Mouse (Mus musculus): Measurements from ENCODE around the gene Trim23. TPM values are rescaled to one million over a fixed set of nuclear protein-coding genes. Genes with fewer than 3 reads are reported as not detected.
"Not testable (repeated sequence)": the region's sequence is repeated elsewhere in the genome, so short reads cannot be mapped to it uniquely, and the experiment has no call there.

The Trim23 gene
- 18.3 and 23.2 TPM in 2 replicates for total RNA-seq (2021)
- long read RNA-seq, full-length matches to known transcripts: 19 of 21 reads
- long read RNA-seq, partial matches to known transcripts: 1 of 21 reads
- long read RNA-seq, other reads (novel, unspliced or antisense): 1 of 21 reads

DNA sequence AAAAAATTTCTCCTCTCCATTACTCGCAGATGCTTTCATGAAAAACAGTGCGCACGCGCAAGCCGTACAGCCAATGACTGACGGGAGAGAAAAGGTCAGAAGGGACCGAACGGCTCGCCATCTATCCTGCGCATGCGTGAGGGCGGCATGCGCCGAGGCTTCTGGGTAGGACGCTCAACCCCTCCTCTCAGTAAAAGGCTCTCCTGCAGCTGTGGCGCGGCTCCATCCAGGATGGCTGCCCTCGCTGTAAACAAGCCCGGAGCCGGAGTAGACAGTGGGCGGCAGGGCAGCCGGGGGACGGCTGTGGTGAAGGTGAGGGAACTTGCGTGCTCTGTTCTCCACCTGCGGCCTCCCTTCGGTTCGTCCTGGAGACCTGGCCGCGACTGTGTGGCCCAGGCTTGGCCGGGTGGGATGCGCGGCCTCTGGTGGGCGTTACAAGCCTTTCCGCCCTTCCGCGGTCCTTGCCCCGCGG lies at the start of gene Trim23:
TSS of gene Trim23 (plus strand) at position 148 of the 472 bp plus-strand sequence.
- DNase-seq: peak; percentile 97

DNA sequence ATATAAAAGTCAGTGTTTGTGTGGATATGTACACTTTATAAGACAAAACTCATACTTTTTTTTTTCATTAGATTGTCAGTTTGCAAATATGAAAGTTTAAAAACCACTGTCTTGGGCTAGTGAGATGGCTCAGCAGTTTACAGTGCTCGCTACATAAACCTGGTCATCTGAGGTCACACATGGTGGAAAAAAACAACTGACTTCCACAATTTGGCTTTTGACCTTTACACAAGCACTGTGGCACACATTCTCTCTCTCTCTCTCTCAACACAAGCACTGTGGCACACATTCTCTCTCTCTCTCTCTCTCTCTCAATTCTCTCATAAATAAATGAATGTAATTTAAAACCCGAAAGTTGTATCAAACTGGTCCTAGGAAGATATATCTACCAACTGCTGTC lies 46.0 kb upstream of the Trim23 start:
- no peak for DNase-seq

DNA sequence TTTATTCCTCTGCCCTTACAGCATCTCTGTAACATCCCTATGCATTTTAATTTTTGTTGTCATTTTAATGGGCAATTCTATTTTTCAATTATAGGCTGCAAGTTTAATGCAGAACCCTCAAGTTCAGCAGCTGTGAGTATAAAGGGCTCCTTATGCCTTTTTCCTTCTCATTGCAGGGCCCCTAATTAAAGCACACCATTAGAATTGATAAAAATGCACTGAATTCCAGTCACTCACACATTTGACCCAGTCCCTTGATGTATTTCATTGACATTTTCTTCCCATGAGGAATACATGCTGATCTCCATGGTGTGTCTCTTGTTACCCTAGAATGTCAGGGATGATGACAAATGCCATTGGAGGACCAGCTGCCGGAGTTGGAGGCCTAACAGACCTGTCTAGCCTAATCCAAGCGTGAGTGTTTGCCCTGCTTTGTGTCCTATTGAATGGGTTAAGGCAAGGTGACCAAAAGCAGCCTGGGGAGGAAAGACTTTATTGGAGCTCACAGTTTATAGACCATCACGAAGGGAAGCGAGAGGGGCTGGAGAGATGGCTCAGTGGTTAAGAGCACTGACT lies 44.0 kb upstream of the Trim23 start:
- no peak for DNase-seq

DNA sequence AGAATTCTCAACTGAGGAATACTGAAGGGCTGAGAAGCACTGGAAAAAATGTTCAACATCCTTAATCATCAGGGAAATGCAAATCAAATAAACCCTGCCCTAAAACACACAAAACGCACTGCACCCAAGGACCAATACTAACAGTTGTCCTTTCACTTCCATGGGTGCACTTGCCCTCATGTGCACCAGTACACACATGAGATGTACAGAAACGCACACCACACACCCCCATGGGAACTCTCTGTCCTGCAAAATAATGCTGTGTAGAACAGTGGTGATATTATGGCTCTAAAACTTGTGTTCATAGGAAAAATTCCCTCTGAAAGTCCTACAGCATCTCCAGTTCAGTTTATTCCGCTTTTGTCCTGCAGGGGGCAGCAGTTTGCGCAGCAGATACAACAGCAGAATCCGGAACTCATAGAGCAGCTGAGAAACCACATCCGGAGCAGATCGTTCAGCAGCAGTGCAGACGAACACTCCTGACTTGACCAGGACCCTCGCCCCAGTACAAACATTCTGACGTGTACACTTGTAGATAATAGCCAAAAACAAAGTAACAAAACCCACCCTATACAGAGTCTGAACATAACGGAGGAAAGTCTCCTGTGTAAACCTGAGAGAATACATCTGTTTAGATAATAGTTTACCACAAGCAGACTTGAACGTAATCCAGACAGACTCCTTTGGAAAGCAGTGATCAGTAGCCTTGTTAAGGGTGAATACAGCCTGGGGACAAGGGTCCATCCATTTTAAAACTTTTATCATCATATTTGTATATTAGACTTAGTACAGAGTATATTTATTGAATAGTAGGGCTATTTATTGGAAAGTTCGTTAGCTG lies 39.0 kb upstream of the Trim23 start:
- peak; percentile 69 for DNase-seq

DNA sequence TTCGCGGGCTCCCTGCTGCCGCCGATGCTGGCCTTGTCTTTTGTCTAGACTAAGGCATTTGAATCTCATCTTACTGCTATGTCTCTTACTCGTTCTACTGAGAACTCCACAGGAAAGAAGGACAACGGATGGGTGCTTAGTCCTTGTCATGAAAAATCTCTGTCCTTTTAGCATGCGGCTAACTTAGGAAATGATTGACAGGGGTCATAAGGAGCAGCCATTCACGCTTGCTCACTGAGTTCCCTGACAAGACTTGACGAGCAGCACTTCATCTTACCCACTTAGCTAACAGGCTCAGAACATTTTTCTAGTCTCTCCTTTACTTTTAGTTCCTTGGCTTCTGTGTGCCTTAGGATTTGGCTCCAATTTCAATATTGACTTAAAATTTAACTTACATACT lies 33.7 kb upstream of the Trim23 start:
- no peak for DNase-seq

DNA sequence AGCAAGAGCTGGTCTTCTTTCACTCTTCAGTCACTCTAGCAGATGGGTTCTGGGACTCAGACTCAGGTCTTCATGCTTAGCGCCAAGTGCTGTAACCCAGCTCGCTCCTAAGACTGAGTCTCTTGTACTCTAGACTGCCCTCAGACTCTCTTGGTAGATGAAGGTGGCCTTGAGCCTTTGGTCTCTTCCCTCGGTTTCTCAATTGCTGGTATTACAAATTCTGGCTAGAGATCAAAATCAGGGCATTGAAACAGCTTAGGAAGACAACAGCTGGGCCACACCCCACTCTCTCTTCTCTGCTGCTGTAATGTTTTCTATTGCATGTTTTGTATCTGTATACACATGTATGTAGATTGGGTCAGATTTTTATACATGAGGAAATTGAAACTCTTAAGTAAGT lies 33.0 kb upstream of the Trim23 start:
- no peak for DNase-seq

DNA sequence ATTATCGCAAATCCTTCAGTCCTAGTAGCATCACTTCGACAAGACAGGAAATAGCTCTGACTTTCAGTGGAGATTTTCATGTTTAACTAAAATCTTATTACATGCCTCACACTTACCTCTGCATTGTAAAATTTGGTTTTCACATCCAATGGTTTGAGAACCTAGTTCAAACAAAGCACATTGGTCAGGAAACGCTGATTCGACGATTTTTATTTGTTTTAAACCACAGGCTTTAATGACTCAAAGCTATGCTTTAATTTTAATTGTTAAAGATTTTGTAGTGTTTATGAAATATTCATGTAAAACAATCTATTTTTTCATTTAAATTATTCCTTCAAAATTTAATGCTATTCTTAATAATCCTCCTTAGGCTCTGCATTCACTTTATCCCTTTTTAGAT lies 24.4 kb upstream of the Trim23 start:
- DNase-seq: no peak

DNA sequence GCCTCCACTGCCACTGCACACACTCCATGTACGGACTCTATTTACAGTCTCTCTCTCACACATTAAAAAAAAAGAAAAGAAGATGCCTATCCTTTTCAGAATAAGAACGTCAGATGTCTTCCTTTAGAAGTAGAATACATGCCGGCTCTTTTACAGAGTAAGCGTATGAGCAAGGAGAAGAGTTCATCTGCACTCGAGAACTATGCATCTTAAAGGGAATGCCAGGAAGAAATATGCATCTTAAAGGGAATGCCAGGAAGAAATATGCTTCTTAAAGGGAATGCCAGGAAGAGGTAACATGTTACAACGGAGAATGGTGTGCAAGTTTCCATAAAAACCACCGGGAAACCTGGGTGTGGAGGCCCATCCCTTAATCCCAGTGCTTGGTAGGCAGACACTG lies 23.5 kb upstream of the Trim23 start:
- DNase-seq: no peak

DNA sequence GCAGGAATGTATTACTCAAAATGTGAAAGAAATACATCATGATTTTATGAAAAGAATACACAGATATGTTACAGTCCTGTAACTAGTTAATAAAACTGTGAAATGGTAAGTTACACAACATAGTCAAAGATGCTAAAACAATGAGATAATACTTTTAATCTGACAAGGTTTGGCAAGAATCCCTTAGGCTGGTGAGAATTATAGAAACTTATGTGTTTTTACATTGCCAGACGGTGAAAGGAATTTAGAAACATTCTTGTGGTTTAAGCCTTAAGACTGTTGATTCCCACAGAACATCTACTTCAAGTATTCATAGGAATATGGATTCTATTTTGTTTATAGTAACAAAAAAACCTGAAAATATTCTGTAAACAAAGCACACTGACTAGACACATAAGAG lies 22.9 kb upstream of the Trim23 start:
- no peak for DNase-seq

DNA sequence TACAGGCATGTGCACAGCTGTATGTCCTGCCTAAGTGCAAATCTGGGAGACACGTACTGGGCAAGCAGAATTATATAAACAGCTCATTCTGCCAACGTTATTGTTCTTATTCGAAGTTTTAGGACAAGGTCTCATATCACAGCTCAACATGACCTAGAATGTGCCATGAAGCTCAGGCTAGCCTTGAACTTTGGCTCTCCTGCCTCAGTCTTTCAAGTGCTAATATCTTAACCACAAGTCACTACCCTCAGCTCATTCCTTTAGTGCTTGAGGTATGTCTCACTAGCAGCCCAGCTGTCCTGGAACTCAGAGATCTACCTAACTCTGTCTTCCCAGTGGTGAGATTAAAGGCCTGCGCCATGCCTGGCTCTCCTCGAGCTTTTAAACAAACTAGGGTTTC lies 6.9 kb upstream of the Trim23 start:
- no peak for DNase-seq

DNA sequence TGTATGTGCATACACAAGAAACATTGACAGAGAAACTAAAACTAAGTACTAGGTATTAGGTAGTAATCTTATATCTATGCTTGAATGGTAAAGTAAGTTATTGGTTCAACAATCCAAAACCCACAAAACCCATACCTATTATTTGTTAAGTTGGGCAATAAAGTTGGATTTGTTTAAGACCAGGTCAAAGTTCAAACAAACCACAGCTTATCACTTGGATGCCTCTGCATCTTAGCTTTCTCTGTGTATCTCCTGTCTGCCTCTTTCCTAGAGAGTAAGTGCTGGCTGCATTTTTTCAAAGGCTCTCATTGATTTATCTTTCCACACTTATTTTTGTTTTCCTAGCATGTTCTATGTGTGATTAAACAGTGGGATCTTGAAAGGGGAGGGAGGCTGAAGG lies 6.1 kb upstream of the Trim23 start:
- no peak for DNase-seq

DNA sequence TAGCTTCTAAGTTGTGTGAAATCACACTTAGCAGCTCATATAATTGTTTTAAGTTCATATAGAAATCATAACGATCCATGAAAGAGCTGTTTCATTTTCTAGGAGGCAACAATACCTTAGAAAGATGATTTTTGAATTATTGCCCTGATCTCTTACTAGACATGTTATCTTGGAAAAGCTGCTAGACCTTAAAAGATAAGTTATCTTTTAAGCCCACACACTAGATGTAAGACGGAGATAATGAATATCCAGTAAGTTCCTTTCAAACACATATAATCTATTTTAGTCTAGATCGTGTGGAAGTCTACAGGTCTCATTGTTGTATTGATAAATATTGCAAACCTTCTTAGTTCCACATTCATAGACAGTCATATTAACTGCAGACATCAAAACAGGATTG lies 1.7 kb upstream of the Trim23 start:
- DNase-seq: no peak

DNA sequence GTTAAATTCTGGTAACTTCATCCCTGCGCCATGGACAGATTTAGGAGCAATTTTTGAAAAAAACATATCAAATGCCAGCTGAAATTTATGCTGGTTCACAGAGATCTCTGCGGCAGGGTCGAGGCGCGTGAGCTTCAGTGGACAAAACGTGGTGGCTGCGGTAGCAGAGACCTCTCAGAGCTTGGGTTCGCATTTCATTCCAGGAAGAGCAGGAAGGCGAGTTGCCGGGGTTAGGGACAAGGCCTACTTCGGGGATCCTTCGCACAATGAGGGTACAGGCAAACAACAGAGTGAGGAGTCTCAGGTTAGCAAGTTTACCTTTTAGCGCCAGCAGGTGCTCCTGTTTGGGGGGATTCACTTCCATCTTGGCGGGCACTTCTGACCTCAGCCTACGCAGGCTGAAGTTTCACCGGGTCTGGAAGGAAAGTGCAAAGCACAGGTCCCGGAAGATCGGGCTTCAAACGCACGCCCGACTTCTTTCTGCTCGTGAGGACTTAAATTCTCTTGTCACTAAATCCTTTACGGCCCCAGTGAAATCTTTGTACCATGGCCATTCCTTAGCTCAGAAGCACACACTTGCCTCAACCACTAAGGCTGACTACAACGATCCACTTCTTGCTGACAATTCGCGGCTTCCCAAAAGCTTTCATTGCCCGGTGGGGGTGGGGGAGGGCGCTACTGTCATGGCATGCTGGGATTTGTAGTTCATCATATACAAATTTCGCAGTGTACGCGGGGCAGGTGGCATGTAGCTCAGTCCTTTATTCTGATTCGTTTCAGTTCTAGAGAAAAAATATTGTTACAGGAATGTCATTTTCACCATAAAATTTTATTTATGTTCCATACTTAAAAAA lies 574 bp upstream of the Trim23 start, which contains the start of gene Trappc13:
TSS of gene Trappc13 (minus strand) at position 674 of the 854 bp plus-strand sequence.
- peak; percentile 84 for DNase-seq

DNA sequence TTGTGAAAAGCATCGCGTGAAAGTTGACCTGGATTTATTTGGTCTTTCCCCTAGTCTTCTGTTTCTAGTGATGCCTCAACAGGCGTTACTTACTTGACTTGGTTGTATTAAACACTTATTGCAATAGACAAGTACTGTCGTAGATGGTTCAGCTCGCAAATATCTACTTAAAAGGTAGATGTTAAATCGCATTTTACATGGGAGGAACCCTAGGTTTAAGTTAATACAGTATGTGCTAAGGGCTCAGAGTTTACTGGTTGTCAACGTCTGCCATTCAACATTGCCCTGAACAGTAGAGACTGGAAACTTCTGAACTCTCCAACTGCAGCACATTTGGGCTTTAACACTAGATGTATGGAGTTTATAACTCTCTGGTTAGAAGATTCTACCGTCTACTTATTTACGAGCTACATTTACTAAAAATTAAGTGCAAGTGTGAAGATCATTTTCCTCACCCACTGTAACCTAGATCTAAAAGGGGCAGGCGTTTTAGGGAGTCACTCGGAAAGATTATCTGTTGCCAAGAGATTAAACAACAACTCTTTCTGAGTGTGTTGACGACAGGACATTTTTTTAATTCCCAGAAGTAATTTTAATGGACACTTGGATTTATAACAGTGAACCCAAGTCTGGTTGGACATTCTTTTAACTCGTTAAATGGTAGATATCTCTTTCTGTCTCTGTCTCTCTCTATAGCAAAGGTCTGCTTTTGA lies 735 bp downstream of the Trim23 start:
- no peak for DNase-seq

DNA sequence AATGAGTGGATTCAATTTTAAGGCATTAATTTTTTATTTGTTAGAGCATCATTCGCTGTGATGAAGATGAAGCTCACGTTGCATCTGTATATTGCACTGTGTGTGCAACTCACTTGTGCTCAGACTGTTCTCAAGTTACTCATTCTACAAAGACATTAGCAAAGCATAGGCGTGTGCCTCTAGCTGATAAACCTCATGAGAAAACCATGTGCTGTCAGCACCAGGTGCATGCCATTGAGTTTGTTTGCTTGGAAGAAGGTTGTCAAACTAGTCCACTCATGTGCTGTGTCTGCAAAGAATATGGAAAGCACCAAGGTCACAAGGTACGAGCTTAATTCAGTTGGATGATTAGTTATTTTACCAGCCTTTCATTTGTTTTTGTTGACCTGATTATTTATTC lies 8.8 kb downstream of the Trim23 start:
- DNase-seq: no peak

DNA sequence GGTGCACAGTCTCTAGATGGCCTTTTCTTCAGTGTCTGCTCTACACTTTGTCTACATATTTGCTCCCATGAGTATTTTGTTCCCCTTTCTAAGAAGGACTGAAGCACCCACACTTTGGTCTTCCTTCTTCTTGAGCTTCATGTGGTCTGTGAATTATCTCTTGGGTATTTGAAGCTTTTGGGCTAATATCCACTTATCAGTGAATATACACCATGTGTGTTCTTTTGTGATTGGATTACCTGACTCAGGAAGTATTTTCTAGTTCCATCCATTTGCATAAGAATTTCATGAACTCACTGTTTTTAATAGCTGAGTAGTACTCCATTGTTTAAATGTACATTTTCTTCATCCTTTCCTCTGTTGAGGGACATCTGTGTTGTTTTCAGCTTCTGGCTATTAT lies 17.3 kb downstream of the Trim23 start:
- not testable (repeated sequence) for DNase-seq

DNA sequence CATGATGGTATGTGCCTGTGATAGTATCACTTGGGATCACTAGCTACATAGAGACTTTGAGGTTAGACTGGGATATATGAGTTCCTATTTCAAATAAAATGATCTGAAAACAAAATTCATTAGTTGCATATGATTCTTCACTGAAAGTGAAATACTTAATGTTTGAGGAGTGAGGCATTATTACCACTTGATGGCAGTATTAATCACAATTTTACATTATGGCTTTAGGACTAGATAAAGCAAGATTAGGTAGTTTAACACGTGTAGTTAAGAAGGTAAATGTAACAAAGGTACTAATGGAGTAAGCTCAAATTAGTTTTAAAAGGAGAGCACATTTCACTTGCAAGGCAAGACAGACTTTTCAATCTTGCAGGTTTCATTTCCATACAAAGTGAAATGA lies 25.7 kb downstream of the Trim23 start:
- DNase-seq: no peak

DNA sequence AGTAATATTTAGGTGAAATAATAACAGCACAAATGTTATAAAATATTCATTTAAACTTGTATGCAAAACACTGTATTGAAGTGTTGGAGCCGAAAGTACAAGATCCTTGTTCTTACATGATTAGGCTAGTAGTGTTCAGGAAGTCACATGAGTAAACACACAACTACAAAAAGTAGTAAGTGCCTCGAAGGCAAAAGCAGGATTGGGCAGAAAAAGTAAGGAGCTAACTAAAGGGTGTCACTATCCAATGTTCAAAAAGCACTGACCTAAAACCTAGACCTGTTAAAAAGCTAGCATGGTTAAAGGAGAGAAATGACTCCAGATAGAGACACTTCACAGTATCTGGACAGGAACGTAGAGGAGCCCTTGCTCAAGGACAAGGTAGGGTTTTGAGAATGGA lies 48.9 kb downstream of the Trim23 start:
- no peak for DNase-seq

DNA sequence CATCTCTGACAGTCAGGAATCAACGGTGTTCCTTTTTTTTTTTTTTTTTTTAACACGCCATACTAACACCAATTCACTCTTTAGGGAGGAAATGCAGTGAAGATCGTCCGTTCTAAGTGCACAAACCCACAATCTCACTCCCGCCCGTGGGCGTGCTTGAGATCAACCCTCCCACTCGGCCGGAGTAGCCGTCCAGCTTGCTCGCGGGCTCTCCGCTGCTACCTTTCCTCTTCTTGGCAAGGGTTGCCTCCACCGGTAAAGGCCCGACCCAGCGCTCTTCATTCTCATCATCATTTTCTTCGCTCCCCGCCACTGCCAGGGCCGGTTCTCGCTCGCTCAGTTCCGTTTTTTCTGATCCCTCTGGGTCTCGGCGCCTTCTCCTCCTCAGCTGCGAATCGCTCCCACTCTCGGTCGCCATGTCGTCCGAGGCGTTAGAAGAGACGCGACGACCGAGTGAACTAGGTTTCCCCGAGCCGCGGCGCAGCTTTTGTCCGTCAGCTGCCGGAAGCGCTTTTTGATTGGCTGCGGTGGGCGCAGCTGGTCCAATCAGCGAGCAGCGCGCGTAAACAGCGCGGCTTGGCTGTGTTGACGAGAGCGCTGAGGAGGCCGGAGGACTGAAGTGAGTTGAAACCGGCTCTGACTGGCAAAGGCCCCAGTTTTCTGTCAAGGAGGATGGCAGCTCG lies 49.9 kb downstream of the Trim23 start, which contains the start of the genes Cenpk and Ppwd1:
TSS of gene Cenpk (plus strand) at position 228 of the 683 bp plus-strand sequence.
TSS of gene Ppwd1 (minus strand) at position 460 of the 683 bp plus-strand sequence.
- DNase-seq: peak; percentile 94

DNA sequence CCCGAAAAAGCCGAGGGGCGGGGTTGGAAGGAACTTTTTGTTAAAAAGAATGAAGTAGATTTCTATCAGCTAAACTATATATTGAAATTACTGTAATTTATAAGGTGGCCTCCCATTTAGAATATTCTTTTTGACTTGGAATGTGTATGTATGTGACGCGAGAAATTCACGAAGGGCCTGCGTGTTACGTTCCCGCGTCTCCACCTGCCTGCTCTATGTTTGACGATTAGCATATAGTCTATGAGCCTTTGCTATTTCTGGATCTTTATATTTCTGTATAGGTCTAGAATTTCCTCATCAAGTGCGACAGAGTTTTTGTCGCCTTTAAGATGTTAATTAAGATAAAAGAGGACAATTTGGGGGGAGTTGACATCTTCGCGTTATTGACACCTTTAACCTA lies 50.6 kb downstream of the Trim23 start:
- DNase-seq: no peak

Data from adrenal gland, postnatal 25 days (tissue).